Mouse (Mus musculus) testis, adult 2 months (tissue): ENCODE results near the gene Fam155a.

Experiments
- CTCF ChIP-seq: fragments of 200-500 bp; IDR thresholded peaks from 2 replicates; pipeline ENCODE4 v1.5.1; 2012; ENCODE audit warnings: low read depth, mild to moderate bottlenecking, inconsistent platforms, low read length, moderate library complexity; ENCODE audit not compliant: control insufficient read depth, insufficient read depth, insufficient replicate concordance
- POLR2A ChIP-seq: fragments of 200-500 bp; IDR thresholded peaks from 2 replicates; pipeline ENCODE4 v1.6.1; 2012; ENCODE audit warnings: low read depth, mild to moderate bottlenecking, inconsistent platforms, low read length, moderate library complexity; ENCODE audit not compliant: control insufficient read depth

- TF ChIP-seq CTCF: no peak
- no peak for TF ChIP-seq POLR2A
These were observed 319.4 kb downstream of the Fam155a start for GRCm38 (mm10) chr8:9451543-9451942.
